Mouse (Mus musculus) hindbrain, embryonic 11.5 days (tissue): Measurements from ENCODE around the gene Gli2. TPM values are rescaled to one million over a fixed set of nuclear protein-coding genes. Genes with fewer than 3 reads are reported as not detected.
A peak's percentile ranks its signal among the peaks of the same experiment; 100 is the strongest.

Experiments
- ATAC-seq: fragments of 200-750 bp; cut with Nextera tagmentation; 2 replicates; pipeline ENCODE4 v1.8.0; 2017; ENCODE audit warnings: mild to moderate bottlenecking, moderate TSS enrichment, moderate library complexity; ENCODE audit not compliant: low FRiP score
- DNase-seq: peaks from one replicate; pipeline ENCODE4 v3.0.0-alpha.2; 2015; ENCODE audit warnings: low spot score
- H3K27ac ChIP-seq: fragments of 300-500 bp; sonication (generic); 2 replicates; pipeline ENCODE4 v1.5.1; 2014; ENCODE audit warnings: mild to moderate bottlenecking, low read depth, low read length
- H3K27me3 ChIP-seq: fragments of 300-500 bp; sonication (generic); 2 replicates; pipeline ENCODE4 v1.6.1; 2014; ENCODE audit warnings: mild to moderate bottlenecking, low read length, moderate library complexity, mixed read lengths; ENCODE audit not compliant: control insufficient read depth, insufficient read depth
- H3K36me3 ChIP-seq: fragments of 300-500 bp; sonication (generic); 2 replicates; pipeline ENCODE4 v1.6.1; 2014; ENCODE audit warnings: mild to moderate bottlenecking, low read length, moderate library complexity, mixed read lengths; ENCODE audit not compliant: control insufficient read depth, insufficient read depth
- H3K4me1 ChIP-seq: fragments of 300-500 bp; sonication (generic); replicated peaks from 2 replicates; pipeline ENCODE4 v1.6.1; 2014; ENCODE audit warnings: low read length, mixed read lengths; ENCODE audit not compliant: control insufficient read depth, insufficient read depth
- H3K4me2 ChIP-seq: fragments of 300-500 bp; sonication (generic); replicated peaks from 2 replicates; pipeline ENCODE4 v1.6.1; 2014; ENCODE audit warnings: mild to moderate bottlenecking, low read depth, low read length
- H3K4me3 ChIP-seq: fragments of 300-500 bp; sonication (generic); 2 replicates; pipeline ENCODE4 v1.5.1; 2014; ENCODE audit warnings: low read depth, low read length
- H3K9ac ChIP-seq: fragments of 300-500 bp; sonication (generic); 2 replicates; pipeline ENCODE4 v1.6.1; 2014; ENCODE audit warnings: low read depth, low read length
- H3K9me3 ChIP-seq: fragments of 300-500 bp; sonication (generic); 2 replicates; pipeline ENCODE4 v1.6.1; 2016; ENCODE audit warnings: low read length; ENCODE audit not compliant: control insufficient read depth
- whole genome bisulfite sequencing: fragments of 180-500 bp; shearing (Covaris S2); extraction: QIAGEN DNeasy Blood & Tissue Kit; methylation state at CpG from one replicate; pipeline ENCODE4 v1.1.7; 2014; 5-methylcytosine and 5-hydroxymethylcytosine counted together
- polyA plus RNA-seq: library from polyadenylated mRNA; unstranded; fragments of >200 nt; fragmentation: Nextera tagmentation; extraction: Ambion mirVana; gene quantifications from 2 replicates; pipeline ENCODE4 v1.2.1, GENCODE M21; 2014

Gene Gli2
- polyA plus RNA-seq, 1 experiment from 2014 or later, result 8.7 TPM

- no peaks in the 10 kb centered on the region; the same call in 1 of the 2 replicates for H3K4me1 ChIP-seq
- no peak for ATAC-seq
- WGBS, result 93% methylated on average over 3 of the region's 3 CpGs
Observed at GRCm38 (mm10) chr1:118898351-118898750, 155.1 kb downstream of the Gli2 start.

GRCm38 (mm10) chr1:118895026-118895762 lies 158.2 kb downstream of the Gli2 start:
- H3K27ac ChIP-seq, result no peak overlapping the region
- DNase-seq (no peak), ATAC-seq (no peak)
- WGBS, result 87% methylated on average over 9 of the region's 9 CpGs
- no peak overlapping the region for H3K9ac ChIP-seq
- H3K4me1 ChIP-seq, result no peaks in the 10 kb centered on the region; the same call in 1 of the 2 replicates
- H3K36me3 ChIP-seq, result no peaks in the 10 kb centered on the region
- no peak overlapping the region for H3K4me2 ChIP-seq
- H3K4me3 ChIP-seq, result no peak overlapping the region
- no peaks in the 10 kb centered on the region for H3K27me3 ChIP-seq
- no peaks in the 10 kb centered on the region for H3K9me3 ChIP-seq

More at GRCm38 (mm10) chr1:118898351-118898750, 155.1 kb downstream of the Gli2 start:
- Histone ChIP-seq H3K4me2 (no peak overlapping the region), H3K36me3 (no peaks in the 10 kb centered on the region), H3K9me3 (no peaks in the 10 kb centered on the region), H3K9ac (no peak overlapping the region), H3K27me3 (no peaks in the 10 kb centered on the region), H3K27ac (no peak overlapping the region), H3K4me3 (no peak overlapping the region)
- no peak for DNase-seq

- ATAC-seq (no peak), DNase-seq (no peak)
- H3K9me3 ChIP-seq, result no peaks in the 10 kb centered on the region
- H3K4me3 ChIP-seq, result no peak overlapping the region
- WGBS, result 86% methylated on average over 5 of the region's 5 CpGs
- no peak overlapping the region for H3K4me2 ChIP-seq
- no peaks in the 10 kb centered on the region for H3K36me3 ChIP-seq
- no peaks in the 10 kb centered on the region for H3K27me3 ChIP-seq
- H3K27ac ChIP-seq, result no peak overlapping the region
- no peak overlapping the region for H3K9ac ChIP-seq
- H3K4me1 ChIP-seq, result no peaks in the 10 kb centered on the region
Observed at GRCm38 (mm10) chr1:118891395-118891794, 162.0 kb downstream of the Gli2 start.

- Histone ChIP-seq H3K27ac (no peak overlapping the region), H3K9me3 (no peaks in the 10 kb centered on the region), H3K36me3 (no peaks in the 10 kb centered on the region), H3K4me3 (no peak overlapping the region), H3K4me1 (no peaks in the 10 kb centered on the region), H3K9ac (no peak overlapping the region), H3K4me2 (no peak overlapping the region), H3K27me3 (no peaks in the 10 kb centered on the region)
- 0 out of 2 replicates have a peak, but pooled peaks have one; percentile 16 for ATAC-seq
- peak; percentile 19 for DNase-seq
- 44% methylated on average over 14 of the region's 14 CpGs for WGBS
Observed at GRCm38 (mm10) chr1:118890125-118890875, 163.1 kb downstream of the Gli2 start.

- Histone ChIP-seq H3K4me2 (no peak overlapping the region), H3K27me3 (no peaks in the 10 kb centered on the region), H3K27ac (no peak overlapping the region), H3K4me1 (no peaks in the 10 kb centered on the region), H3K9me3 (no peaks in the 10 kb centered on the region), H3K36me3 (no peaks in the 10 kb centered on the region), H3K9ac (no peak overlapping the region), H3K4me3 (no peak overlapping the region)
- DNase-seq (peak; percentile 31), ATAC-seq (peak; percentile 68)
- 44% methylated on average over 7 of the region's 7 CpGs for WGBS
Observed at GRCm38 (mm10) chr1:118880781-118881247, 172.6 kb downstream of the Gli2 start.

GRCm38 (mm10) chr1:118878291-118878690 lies 175.1 kb downstream of the Gli2 start:
- ATAC-seq (no peak), DNase-seq (no peak)
- Histone ChIP-seq H3K9ac (no peak overlapping the region), H3K27ac (no peak overlapping the region), H3K36me3 (no peaks in the 10 kb centered on the region), H3K4me2 (no peak overlapping the region), H3K4me3 (no peak overlapping the region), H3K27me3 (no peaks in the 10 kb centered on the region), H3K4me1 (no peaks in the 10 kb centered on the region), H3K9me3 (no peaks in the 10 kb centered on the region)
- 73% methylated on average over 6 of the region's 6 CpGs for WGBS

GRCm38 (mm10) chr1:118875227-118875626 lies 178.2 kb downstream of the Gli2 start:
- DNase-seq (no peak), ATAC-seq (no peak)
- Histone ChIP-seq H3K27me3 (no peaks in the 10 kb centered on the region), H3K27ac (no peak overlapping the region), H3K4me2 (no peak overlapping the region), H3K4me1 (no peaks in the 10 kb centered on the region), H3K36me3 (no peaks in the 10 kb centered on the region), H3K9me3 (no peaks in the 10 kb centered on the region), H3K9ac (no peak overlapping the region), H3K4me3 (no peak overlapping the region)
- WGBS, result 90% methylated on average over 9 of the region's 9 CpGs

GRCm38 (mm10) chr1:118873559-118873958 lies 179.9 kb downstream of the Gli2 start:
- H3K4me2 ChIP-seq, result no peak overlapping the region
- no peaks in the 10 kb centered on the region for H3K4me1 ChIP-seq
- no peak overlapping the region for H3K4me3 ChIP-seq
- H3K9ac ChIP-seq, result no peak overlapping the region
- H3K36me3 ChIP-seq, result no peaks in the 10 kb centered on the region
- DNase-seq, result no peak
- no peaks in the 10 kb centered on the region for H3K9me3 ChIP-seq
- peak; percentile 40; the same call in 1 of the 2 replicates for ATAC-seq
- no peak overlapping the region for H3K27ac ChIP-seq
- no peaks in the 10 kb centered on the region for H3K27me3 ChIP-seq
- WGBS, result 79% methylated on average over 7 of the region's 7 CpGs
